Mouse (Mus musculus) intestine, embryonic 15.5 days (tissue): ENCODE measurements at regions not wholly inside any gene's neighbourhood (a gene's known extent, or its start where the extent isn't known, plus 50 kb on each side); places are given as distances from the start of the nearest gene placed in this dataset.
A peak's percentile ranks its signal among the peaks of the same experiment; 100 is the strongest.
"Not testable (repeated sequence)": the region's sequence is repeated elsewhere in the genome, so short reads cannot be mapped to it uniquely, and the experiment has no call there.

Experiments used
- ATAC-seq: fragments of 200-750 bp; cut with Nextera tagmentation; 2 replicates; pipeline ENCODE4 v1.8.0; 2017; ENCODE audit warnings: moderate TSS enrichment, moderate library complexity
- H3K27ac ChIP-seq: fragments of 300-500 bp; sonication (generic); 2 replicates; pipeline ENCODE4 v1.5.1; 2015; ENCODE audit warnings: mild to moderate bottlenecking, inconsistent platforms
- H3K27me3 ChIP-seq: fragments of 300-500 bp; sonication (generic); replicated peaks from 2 replicates; pipeline ENCODE4 v1.6.1; 2015; ENCODE audit warnings: inconsistent platforms
- H3K36me3 ChIP-seq: fragments of 300-500 bp; sonication (generic); 2 replicates; pipeline ENCODE4 v1.6.1; 2015; ENCODE audit warnings: inconsistent platforms
- H3K4me1 ChIP-seq: fragments of 300-500 bp; sonication (generic); replicated peaks from 2 replicates; pipeline ENCODE4 v1.6.1; 2015; ENCODE audit warnings: inconsistent platforms
- H3K4me2 ChIP-seq: fragments of 300-500 bp; sonication (generic); replicated peaks from 2 replicates; pipeline ENCODE4 v1.6.1; 2015; ENCODE audit warnings: mild to moderate bottlenecking, inconsistent platforms
- H3K4me3 ChIP-seq: fragments of 300-500 bp; sonication (generic); replicated peaks from 2 replicates; pipeline ENCODE4 v1.5.1; 2015; ENCODE audit warnings: inconsistent platforms
- H3K9ac ChIP-seq: fragments of 300-500 bp; sonication (generic); 2 replicates; pipeline ENCODE4 v1.6.1; 2015; ENCODE audit warnings: inconsistent platforms
- H3K9me3 ChIP-seq: fragments of 300-500 bp; sonication (generic); 2 replicates; pipeline ENCODE4 v1.6.1; 2016; ENCODE audit warnings: inconsistent platforms
- WGBS: fragments of 180-500 bp; shearing (Covaris S2); methylation state at CpG from one replicate; pipeline ENCODE4 v1.1.7; 2015; 5-methylcytosine and 5-hydroxymethylcytosine counted together

DNA sequence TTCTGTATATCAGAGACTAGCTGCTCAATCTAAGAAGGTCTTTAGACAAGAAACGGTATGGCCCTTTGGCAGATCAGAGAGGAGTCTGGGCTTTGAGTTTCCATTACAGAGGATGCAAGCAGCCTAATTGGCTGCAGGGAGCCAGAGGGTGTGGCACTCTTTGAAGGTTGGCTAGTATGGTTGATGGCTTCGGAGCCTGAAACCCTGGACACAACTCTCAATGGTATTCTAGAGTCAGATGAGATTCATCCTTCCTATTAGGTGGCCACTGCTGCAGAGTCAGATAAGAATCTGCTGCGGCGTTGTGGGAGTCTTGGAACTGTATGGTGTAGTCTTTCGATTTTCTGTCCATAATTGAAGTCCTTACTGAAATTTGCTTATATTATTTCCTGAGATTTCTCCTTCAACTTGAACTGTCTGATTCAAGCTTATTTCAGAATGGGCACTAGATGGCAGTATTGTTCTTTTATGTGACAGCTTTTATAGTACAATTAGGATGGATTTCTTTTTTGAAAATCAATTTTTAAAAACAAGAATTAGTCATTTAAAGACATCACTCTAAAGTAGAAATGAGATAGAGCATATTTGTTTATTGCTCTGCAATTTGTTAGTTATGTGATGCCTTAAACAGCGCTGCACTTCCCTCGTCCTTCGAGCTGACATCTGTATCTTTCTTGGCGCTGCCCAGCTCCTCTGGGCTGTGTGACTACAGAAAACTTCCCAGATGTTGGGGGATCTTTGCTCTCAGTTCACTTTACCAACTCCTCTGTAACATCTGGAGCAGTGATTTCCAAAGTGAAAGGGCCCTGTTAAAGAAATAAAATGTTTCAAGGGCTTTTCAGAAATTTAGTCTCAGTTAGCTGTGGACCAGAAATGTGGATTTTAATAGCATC is 151.0 kb upstream of the Ttc29 start:
- H3K4me2 ChIP-seq, result no peak overlapping the region
- WGBS, result 48% methylated on average over 9 of the region's 9 CpGs
- ATAC-seq, result no peak; the same call in 1 of the 2 replicates

DNA sequence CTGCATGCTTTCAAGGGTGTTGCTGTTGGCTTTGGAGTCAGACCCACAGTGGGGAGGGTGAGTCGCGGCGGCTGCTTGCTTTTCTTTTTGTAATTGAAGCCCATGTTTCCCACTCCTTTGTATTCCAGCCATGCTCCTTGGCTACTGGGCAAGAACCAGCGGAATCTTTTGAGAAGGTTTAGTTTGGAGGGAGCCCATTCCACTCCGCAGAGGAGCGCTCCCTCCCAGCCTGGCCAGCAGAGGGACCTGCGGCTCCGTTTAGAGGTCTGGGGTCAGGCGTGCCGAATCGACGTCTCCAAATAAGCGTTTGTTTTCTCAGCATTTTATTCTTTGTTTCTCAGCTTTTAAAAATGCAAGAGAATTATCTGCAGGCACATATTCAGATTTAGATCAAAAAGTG is 149.6 kb upstream of the Ttc29 start:
- WGBS, result 5% methylated on average over 13 of the region's 13 CpGs
- H3K9ac ChIP-seq, result no peak overlapping the region
- peak; percentile 68; the same call in 1 of the 2 replicates for ATAC-seq

More for the DNA sequence above, 151.0 kb upstream of the Ttc29 start:
- H3K27ac ChIP-seq, result no peak overlapping the region
- H3K27me3 ChIP-seq, result no peaks in the 10 kb centered on the region; the same call in 1 of the 2 replicates
- no peak overlapping the region for H3K4me3 ChIP-seq
- H3K9ac ChIP-seq, result no peak overlapping the region
- no peaks in the 10 kb centered on the region for H3K9me3 ChIP-seq
- no peaks in the 10 kb centered on the region; the same call in 1 of the 2 replicates for H3K4me1 ChIP-seq
- H3K36me3 ChIP-seq, result no peaks in the 10 kb centered on the region

DNA sequence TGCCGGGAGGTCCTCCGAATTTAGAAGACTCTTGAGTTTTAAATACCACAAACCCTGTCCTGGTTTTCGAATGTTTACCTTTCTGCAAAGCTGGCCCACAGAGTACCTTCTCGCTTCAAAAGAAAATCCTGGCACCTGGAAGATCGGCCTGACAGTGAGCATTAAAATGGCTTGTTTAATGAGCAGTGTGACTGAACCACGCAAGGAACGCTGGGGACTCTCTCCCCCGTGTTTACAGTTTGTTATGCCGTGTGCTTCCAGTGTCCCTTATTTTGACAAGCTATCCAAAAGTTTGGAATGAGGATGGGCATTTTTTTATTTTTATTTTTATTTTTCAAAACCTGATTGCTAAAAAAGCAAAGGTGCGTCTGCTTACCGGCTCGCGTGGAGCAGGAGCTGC is 148.9 kb upstream of the Ttc29 start:
- ATAC-seq, result no peak
- Histone ChIP-seq H3K4me1 (no peaks in the 10 kb centered on the region; the same call in 1 of the 2 replicates), H3K4me3 (peak overlapping the region; percentile 23), H3K36me3 (no peaks in the 10 kb centered on the region), H3K27ac (no peak overlapping the region), H3K9ac (no peak overlapping the region), H3K4me2 (peak overlapping the region; percentile 66), H3K27me3 (no peaks in the 10 kb centered on the region; the same call in 1 of the 2 replicates), H3K9me3 (no peaks in the 10 kb centered on the region)
- 22% methylated on average over 13 of the region's 13 CpGs for whole genome bisulfite sequencing

More for the DNA sequence above, 149.6 kb upstream of the Ttc29 start:
- no peak overlapping the region for H3K27ac ChIP-seq
- peak overlapping the region; percentile 23 for H3K4me3 ChIP-seq
- peak overlapping the region; percentile 66 for H3K4me2 ChIP-seq
- no peaks in the 10 kb centered on the region; the same call in 1 of the 2 replicates for H3K4me1 ChIP-seq
- H3K27me3 ChIP-seq, result no peaks in the 10 kb centered on the region; the same call in 1 of the 2 replicates
- no peaks in the 10 kb centered on the region for H3K36me3 ChIP-seq
- no peaks in the 10 kb centered on the region for H3K9me3 ChIP-seq

DNA sequence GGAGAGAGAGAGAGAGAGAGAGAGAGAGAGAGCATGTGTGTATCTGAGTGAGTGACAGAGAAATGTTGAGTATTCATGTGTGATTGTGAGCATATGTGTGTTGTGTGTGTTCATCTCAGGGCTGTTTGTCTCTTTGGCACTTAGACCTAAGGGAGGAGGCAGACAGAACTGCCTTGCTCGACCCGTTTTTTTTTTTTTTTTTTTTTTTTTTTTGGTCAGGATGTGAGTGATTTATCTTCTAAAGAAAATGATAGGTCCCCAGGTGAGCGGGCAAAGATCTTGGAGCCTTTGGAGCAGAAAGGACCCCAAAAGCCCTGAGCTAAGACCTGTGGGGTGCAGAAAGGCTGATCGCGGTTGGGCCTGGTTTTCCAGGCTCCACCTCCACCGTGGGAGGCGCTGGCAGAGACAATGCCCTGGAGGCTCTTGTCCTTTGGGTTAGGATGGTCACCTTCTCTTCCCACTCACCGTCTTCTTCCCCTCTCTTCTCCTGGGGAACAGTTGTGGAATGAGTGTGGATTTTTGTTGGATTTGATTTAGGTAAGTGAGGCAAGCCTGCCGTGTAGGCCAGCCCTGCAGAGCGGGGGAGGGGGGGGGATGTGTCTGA is 147.1 kb upstream of the Ttc29 start:
- H3K27ac ChIP-seq, result no peak overlapping the region
- H3K9ac ChIP-seq, result no peak overlapping the region
- no peaks in the 10 kb centered on the region; the same call in 1 of the 2 replicates for H3K27me3 ChIP-seq
- no peak for ATAC-seq
- H3K4me1 ChIP-seq, result no peaks in the 10 kb centered on the region; the same call in 1 of the 2 replicates
- H3K36me3 ChIP-seq, result no peaks in the 10 kb centered on the region
- H3K4me3 ChIP-seq, result no peak overlapping the region
- no peaks in the 10 kb centered on the region for H3K9me3 ChIP-seq
- H3K4me2 ChIP-seq, result no peak overlapping the region
- 42% methylated on average over 10 of the region's 10 CpGs for WGBS

DNA sequence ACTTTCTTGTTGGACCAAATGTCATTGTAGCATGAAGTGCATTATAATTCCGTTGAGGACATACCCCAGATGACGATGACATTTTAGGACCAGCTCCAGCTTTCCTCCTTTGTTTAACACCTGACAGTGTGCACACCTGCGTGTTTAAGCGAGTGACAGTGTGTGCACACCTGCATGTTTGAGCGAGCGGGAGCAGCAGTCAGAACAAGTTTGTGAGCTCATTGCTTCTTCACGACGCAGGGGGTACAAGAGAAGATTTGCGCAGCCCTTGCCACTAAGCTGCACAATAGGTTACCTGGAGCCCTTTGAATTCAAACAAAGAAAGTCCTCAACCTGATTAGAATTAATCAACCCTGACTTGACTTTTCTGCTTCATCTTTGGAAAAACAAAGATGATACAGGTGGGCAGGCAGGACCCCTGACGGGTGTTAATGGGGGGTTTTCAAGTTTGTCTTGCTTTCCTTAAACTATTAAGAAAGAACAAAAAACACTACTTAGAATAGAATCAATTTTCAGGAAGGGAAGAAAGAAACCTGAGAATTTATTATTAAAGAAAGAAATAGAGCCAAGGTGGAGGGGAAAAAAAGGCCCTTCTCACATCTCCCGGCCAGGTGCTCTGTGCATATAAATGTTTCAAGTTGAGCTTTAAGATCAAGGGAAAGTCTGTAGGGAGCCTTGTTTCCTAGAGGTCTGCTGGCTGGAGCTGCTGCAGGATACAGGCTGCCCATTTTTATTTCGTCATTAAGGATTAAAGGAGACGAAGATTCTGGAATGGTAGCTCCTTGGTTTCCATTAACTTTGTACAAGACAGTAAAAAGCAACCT is 144.8 kb upstream of the Ttc29 start:
- Histone ChIP-seq H3K27me3 (no peaks in the 10 kb centered on the region; the same call in 1 of the 2 replicates), H3K27ac (no peak overlapping the region), H3K9me3 (no peaks in the 10 kb centered on the region), H3K4me3 (no peak overlapping the region), H3K36me3 (no peaks in the 10 kb centered on the region), H3K4me2 (no peak overlapping the region), H3K4me1 (no peaks in the 10 kb centered on the region; the same call in 1 of the 2 replicates), H3K9ac (no peak overlapping the region)
- WGBS, result 38% methylated on average over 13 of the region's 13 CpGs
- no peak for ATAC-seq

DNA sequence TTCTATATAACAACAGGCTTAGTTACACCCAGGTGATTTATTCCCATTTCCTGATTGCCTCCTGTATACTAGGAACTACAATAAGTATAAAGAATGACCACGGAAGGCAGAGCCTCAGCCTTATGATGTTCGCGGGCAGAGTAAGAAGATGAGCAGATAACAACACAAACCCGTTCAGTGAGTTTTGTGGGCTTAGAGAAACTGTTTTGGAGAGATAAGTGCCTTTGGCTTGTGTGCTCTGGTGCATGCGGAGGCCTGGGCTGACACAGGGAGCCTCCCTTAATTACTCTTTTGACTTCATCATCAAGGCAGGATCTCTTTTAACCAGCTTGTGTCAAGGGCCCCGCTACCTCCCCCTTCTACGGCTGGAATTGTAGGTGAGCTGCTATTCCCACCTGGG is 139.3 kb upstream of the Ttc29 start:
- Histone ChIP-seq H3K4me1 (no peaks in the 10 kb centered on the region), H3K27me3 (no peaks in the 10 kb centered on the region), H3K36me3 (no peaks in the 10 kb centered on the region), H3K4me3 (no peak overlapping the region), H3K27ac (no peak overlapping the region), H3K9ac (no peak overlapping the region), H3K4me2 (no peak overlapping the region), H3K9me3 (no peaks in the 10 kb centered on the region)
- ATAC-seq, result no peak
- 59% methylated on average over 7 of the region's 7 CpGs for WGBS

DNA sequence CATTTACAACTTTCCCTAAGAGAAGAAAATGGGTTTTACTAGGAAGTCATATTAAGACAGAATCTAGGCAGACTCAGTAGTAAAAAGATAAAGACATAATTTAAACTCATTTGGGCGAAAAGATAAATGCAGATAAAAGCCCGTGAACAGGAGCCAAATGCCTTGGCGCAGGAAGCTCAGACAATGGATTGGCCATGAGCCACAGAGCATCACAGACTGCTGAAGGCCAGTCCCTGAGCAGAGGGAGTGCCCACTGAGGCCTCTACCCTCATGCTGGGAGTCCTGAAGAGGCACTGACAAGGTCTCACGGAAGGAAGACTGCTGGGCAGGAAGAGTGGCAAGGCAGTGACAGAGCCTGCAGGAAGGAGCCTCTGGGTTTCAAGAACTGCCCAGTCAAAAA is 136.0 kb upstream of the Ttc29 start:
- ATAC-seq, result no peak
- 36% methylated on average over 4 of the region's 4 CpGs for WGBS

DNA sequence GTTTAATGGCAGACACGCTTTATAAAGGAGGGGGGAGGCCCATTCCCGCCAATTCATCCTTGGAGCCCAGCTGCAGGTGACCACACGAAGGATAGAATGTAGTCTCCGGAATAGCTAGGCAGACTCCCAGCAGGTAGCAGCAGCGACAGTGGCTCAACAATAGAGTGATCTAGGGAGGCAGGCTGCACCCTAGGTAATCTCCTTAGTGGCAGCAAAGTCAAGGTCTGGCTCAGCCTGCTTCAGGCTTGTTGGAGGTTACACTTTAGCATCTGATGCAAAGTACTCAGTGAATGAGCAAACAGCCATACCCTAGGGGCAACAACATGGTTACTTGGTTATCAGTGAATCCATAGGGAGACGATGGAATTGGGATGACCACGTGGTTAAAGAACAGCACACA is 131.7 kb upstream of the Ttc29 start:
- H3K9ac ChIP-seq, H3K4me1 ChIP-seq, H3K27ac ChIP-seq, H3K4me2 ChIP-seq, H3K36me3 ChIP-seq, ATAC-seq, H3K4me3 ChIP-seq, H3K27me3 ChIP-seq, H3K9me3 ChIP-seq: not testable (repeated sequence)
- WGBS, result 55% methylated on average over 7 of the region's 7 CpGs

More for the DNA sequence above, 136.0 kb upstream of the Ttc29 start:
- Histone ChIP-seq H3K27ac (no peak overlapping the region), H3K4me1 (no peaks in the 10 kb centered on the region), H3K9ac (no peak overlapping the region), H3K27me3 (no peaks in the 10 kb centered on the region), H3K36me3 (no peaks in the 10 kb centered on the region), H3K4me3 (no peak overlapping the region), H3K4me2 (no peak overlapping the region), H3K9me3 (no peaks in the 10 kb centered on the region)

DNA sequence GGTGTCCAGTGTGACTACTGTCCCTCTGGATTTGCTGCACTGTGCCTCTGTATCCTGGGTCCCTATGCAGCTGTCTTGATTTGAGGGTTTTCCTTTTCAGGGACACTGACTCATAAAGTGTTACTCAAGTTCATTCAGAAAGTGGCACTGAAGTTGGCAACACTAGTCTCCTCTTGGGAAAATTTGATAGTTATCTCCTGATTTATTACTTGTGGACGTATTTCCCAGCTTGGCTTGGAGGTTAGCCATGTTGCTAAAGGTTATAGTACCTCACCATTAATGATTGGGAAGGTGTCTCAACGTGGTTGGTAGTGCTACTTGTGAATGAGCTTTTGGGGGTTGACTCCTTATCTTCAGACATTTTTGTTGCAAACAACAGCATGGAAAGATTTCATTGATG is 130.1 kb upstream of the Ttc29 start:
- Histone ChIP-seq H3K27me3 (no peaks in the 10 kb centered on the region), H3K27ac (no peak overlapping the region), H3K4me1 (no peaks in the 10 kb centered on the region), H3K36me3 (no peaks in the 10 kb centered on the region), H3K4me2 (no peak overlapping the region), H3K9me3 (no peaks in the 10 kb centered on the region), H3K9ac (no peak overlapping the region), H3K4me3 (no peak overlapping the region)
- 86% methylated on average over 2 of the region's 2 CpGs for WGBS
- no peak for ATAC-seq

DNA sequence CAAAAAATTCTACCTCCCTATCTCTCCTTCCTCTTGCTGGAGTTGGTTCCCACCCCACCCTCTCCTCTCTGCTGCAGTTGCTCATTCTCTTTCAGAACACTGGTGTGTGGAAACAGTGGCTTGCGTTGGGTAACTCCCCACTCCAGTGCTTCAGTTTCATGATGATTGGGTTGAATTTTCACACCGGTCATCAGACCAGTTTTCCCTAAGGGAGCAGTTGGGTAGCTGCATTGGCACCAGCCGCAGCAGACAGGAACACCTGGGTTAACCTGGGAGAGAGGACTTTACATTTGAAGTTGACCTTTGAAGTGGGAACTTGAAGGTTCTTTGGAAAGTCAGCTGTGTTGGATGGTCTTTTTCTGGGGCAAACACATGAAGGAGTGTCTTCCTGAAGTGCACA is 126.7 kb upstream of the Ttc29 start:
- Histone ChIP-seq H3K4me2 (no peak overlapping the region), H3K9me3 (no peaks in the 10 kb centered on the region), H3K36me3 (no peaks in the 10 kb centered on the region), H3K27ac (no peak overlapping the region), H3K4me1 (no peaks in the 10 kb centered on the region), H3K4me3 (no peak overlapping the region), H3K27me3 (no peaks in the 10 kb centered on the region), H3K9ac (no peak overlapping the region)
- ATAC-seq, result no peak
- WGBS, result 94% methylated on average over 3 of the region's 3 CpGs

DNA sequence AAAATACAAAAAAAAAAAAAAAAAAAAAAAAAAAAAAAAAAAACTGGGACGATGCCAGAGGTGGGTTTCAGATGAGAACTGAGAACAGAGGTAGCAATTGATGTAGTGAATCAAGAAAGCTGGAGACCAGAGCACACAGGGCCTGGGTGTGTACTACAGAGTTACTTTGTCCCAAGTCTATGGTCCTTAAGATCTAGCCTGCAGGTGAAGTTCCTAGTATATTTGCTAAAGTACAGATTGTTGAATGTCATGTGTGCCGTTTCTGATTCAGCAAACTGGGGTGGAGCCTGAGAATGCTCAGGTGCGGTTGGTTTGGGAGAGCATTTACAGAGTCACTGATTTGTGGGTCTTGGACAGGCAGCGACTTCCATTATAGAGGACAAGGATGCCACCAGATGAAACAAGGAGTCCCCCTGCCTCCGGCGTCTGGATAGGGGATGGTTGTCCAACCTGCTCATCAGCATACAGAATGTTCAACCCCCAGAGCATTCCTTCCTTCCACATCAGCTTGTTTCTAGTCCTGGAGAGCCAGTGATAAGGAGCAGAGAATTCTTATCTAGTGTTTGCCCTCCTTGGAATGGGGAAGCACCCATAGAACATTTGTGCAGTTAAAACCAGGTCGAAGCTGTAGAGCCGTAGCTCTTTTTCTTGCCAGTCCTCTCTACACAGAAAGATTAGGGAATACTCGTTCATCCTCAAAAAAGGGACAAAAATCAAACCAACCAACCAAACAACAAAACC is 122.5 kb upstream of the Ttc29 start:
- no peaks in the 10 kb centered on the region for H3K9me3 ChIP-seq
- WGBS, result 60% methylated on average over 9 of the region's 9 CpGs
- no peak for ATAC-seq

More for the DNA sequence above, 122.5 kb upstream of the Ttc29 start:
- Histone ChIP-seq H3K27me3 (no peaks in the 10 kb centered on the region), H3K4me2 (no peak overlapping the region), H3K4me3 (no peak overlapping the region), H3K27ac (no peak overlapping the region), H3K9ac (no peak overlapping the region), H3K4me1 (no peaks in the 10 kb centered on the region), H3K36me3 (no peaks in the 10 kb centered on the region)
